Mouse (Mus musculus): Measurements from ENCODE around the gene Epha6.

- no peak for TF ChIP-seq POLR2A (IDR thresholded peaks at IDR 0.05; ENCODE audit: low read depth, low read length)
- no peak for TF ChIP-seq CTCF (IDR thresholded peaks at IDR 0.05; ENCODE audit: borderline replicate concordance, insufficient read depth, low read length)
Observed at GRCm38 (mm10) chr16:60028381-60028780, 577.0 kb downstream of the Epha6 start.

All from embryonic fibroblast, embryonic 13.5 days (primary cell).